Mouse (Mus musculus) bone marrow, adult 2 months (tissue): ENCODE data around the gene Rab11b. TPM values are rescaled to one million over a fixed set of nuclear protein-coding genes. Genes with fewer than 3 reads are reported as not detected.
A peak's percentile ranks its signal among the peaks of the same experiment; 100 is the strongest.

ENCODE experiments used
- H3K27ac ChIP-seq: fragments of 200-500 bp; 2 replicates; pipeline ENCODE4 v1.5.1; 2012; ENCODE audit warnings: low read depth, mild to moderate bottlenecking, control low read depth, inconsistent platforms, low read length; ENCODE audit not compliant: control insufficient read depth, poor library complexity, insufficient read depth
- H3K4me1 ChIP-seq: fragments of 200-500 bp; 2 replicates; pipeline ENCODE4 v1.6.1; 2011; ENCODE audit warnings: low read length; ENCODE audit not compliant: control insufficient read depth, insufficient read depth
- H3K4me3 ChIP-seq: fragments of 200-500 bp; replicated peaks from 2 replicates; pipeline ENCODE3; 2011; ENCODE audit warnings: mild to moderate bottlenecking, low read depth, low read length, control low read depth; ENCODE audit not compliant: control insufficient read depth
- CTCF ChIP-seq: fragments of 200-500 bp; IDR thresholded peaks from 2 replicates; pipeline ENCODE4 v1.5.1; 2011; ENCODE audit warnings: low read length, control low read depth; ENCODE audit not compliant: control insufficient read depth, insufficient read depth
- POLR2A ChIP-seq: fragments of 200-500 bp; IDR thresholded peaks from 2 replicates; pipeline ENCODE4 v1.6.1; 2011; ENCODE audit warnings: low read depth, mild to moderate bottlenecking, control low read depth, low read length, borderline replicate concordance; ENCODE audit not compliant: control insufficient read depth
- WGBS: fragments of 180-500 bp; shearing (Covaris S2); methylation state at CpG from one replicate; pipeline ENCODE4 v1.1.7; 2018; 5-methylcytosine and 5-hydroxymethylcytosine counted together
- polyA plus RNA-seq: library from polyadenylated mRNA; stranded (reverse); fragments of >200 nt; gene quantifications from 2 replicates; pipeline ENCODE4 v1.2.4, GENCODE M21; 2011; ENCODE audit warnings: low replicate concordance; ENCODE audit not compliant: missing spikeins, insufficient read depth, insufficient read length

Gene Rab11b
- polyA plus RNA-seq, 1 experiment, result 45.8 TPM

DNA sequence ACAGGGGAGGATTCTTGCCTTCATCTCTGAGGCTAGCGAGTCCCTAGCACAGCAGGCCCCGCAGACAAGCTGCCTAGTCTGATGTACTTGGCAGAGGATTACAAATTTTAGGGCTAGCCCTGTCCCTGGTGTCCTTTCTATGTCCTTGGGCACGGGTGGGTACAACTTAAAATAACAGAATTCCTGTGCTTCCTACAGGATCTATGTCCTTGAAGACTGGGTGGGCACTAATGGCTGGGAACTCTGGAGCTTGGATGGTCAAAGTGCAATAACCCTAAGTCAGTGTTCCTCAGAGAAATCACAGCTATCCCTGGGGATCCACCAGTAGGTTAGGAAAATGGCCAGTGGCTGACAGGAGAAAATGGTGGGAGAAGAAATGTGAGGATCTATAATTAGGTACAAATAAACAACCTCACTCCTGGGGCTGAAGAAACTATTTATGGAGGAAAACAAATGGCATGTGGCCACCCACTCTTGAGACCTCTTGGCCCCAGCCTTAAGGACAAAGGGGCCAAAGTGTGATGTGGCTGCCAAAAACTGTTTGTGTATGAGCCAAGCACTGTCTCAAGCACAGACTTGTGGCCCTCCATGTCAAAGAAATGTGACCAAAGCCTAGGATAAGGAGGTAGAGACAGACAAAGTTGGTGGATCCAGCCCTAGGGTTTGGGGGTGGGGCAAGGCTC, 4.1 kb downstream of the Rab11b start:
- Histone ChIP-seq H3K4me3 (no peak overlapping the region), H3K4me1 (peaks cover 1% of the 10 kb centered on the region; the same call in 1 of the 2 replicates), H3K27ac (no peak overlapping the region)
- TF ChIP-seq POLR2A, result no peak
- TF ChIP-seq CTCF, result no peak
- 80% methylated on average over 3 of the region's 3 CpGs for WGBS

DNA sequence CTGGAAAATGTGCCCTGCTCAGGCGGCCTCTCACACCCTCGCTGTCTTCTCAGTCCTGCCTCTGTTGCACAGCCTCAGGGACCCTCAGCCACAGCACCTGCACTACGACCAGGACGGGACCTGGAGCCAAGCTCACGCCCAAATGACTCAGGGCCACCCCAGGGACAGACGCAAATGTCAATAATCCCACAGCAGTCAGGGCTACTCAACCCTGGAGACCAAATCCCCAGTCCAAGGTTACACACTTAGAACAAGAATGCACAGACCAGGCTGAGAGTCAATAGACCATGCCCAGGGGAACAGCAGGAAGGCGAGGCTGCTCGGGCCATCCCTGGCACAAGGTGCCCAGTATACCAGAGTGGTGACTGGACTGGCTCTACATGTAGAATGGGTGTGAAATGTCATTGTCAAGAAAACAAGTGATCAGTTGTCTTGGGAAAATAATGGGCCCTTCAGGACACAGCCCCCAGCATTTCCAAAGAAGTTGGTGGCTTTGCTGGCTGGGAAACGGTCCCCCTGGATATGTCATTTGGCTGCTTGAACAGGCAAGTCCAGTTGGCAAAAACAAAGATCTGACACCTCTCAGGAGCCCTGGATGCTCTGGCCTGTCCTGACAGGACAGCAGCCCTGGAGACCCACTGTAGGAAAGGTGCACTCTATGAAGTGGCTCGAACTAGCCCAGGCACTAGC, 4.8 kb downstream of the Rab11b start:
- 81% methylated on average over 10 of the region's 10 CpGs for WGBS
- no peak overlapping the region for H3K4me3 ChIP-seq
- TF ChIP-seq POLR2A (no peak), CTCF (no peak)
- H3K27ac ChIP-seq, result no peak overlapping the region
- H3K4me1 ChIP-seq, result peaks cover 1% of the 10 kb centered on the region; the same call in 1 of the 2 replicates

DNA sequence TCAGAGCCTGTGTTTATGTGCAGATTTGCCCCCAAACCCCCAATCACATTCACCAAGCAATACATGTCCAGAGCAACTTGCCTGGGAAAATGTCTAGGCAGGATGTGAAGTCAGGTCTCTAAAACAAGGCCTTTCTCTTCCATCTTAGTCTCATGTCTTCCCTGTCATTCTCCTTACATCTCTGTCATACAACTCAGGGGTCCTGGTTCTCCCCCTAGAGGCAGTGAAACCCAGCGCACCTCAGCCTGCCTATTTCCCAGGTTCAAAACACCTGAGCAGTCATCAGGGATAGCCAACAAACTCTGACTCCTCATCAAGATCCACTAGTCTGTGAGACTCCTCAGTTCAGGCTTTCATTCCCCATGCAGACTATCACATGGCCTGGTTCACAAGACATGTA, 5.7 kb downstream of the Rab11b start:
- no peak overlapping the region for H3K4me3 ChIP-seq
- 89% methylated on average over 1 of the region's 1 CpGs for WGBS
- H3K4me1 ChIP-seq, result peaks cover 1% of the 10 kb centered on the region; the same call in 1 of the 2 replicates
- H3K27ac ChIP-seq, result no peak overlapping the region
- TF ChIP-seq CTCF (no peak), POLR2A (no peak)

DNA sequence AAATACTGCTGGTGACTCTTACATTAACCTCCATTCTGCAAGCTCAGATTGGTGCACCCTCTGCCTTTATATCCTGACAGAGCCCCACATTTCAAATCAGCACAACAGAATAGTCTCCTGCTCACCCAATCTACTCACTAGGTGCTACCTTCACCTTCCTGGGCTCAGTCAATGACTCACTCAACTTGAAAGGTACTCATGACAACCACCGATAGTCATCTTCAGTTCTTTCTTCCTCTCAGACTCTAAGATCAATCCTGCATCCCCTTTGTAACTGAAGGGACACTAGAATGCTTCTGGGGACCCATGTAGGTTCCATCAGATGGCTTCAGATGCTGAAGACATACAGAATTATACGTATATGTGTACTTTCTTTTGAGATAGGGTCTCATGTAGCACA, 8.0 kb downstream of the Rab11b start:
- Histone ChIP-seq H3K27ac (no peak overlapping the region), H3K4me1 (no peaks in the 10 kb centered on the region), H3K4me3 (no peak overlapping the region)
- TF ChIP-seq CTCF (no peak), POLR2A (no peak)
- WGBS, result 91% methylated on average over 2 of the region's 2 CpGs

DNA sequence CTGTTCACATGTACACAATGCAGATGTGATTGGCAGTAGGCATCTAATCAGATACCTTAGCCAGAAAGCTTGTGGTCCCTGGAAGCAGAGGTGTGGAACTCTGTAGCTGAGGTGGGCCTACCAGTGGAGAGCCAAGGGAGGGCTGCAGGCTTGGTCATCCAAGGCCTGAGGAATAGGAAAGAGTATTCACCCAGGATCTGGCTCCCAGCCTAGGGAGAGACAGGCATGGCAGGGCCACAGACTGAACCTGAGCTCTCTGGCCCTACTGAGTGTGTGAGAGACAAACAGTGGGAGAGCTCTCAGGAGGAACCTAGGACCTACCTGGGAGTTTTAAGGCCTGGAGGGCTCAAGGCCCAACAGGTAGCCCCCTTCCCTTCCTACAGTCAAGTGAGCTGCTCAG, 9.1 kb downstream of the Rab11b start:
- no peaks in the 10 kb centered on the region for H3K4me1 ChIP-seq
- H3K27ac ChIP-seq, result no peak overlapping the region
- no peak for TF ChIP-seq POLR2A
- TF ChIP-seq CTCF, result no peak
- H3K4me3 ChIP-seq, result no peak overlapping the region

DNA sequence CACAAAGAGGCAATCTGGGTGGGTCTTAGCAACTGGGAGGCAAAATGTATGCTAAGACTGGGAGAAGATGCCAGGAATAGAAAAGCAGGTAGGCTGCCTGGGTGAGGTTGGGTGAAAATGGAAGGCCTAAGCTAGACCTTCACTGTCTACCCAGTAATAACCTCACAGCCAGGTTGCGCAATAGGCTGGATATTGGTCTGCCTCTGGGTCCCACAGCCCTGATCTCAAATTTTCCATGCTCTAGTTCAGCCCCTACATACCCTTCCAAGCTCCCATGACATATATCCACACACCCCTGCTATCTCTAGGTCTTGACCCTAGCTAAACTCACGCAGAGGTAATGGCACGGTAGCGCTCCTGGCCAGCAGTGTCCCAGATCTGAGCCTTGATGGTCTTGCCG, 10.9 kb downstream of the Rab11b start:
- H3K4me1 ChIP-seq, result no peaks in the 10 kb centered on the region
- WGBS, result 96% methylated on average over 5 of the region's 5 CpGs
- no peak for TF ChIP-seq POLR2A
- TF ChIP-seq CTCF, result no peak
- no peak overlapping the region for H3K4me3 ChIP-seq
- H3K27ac ChIP-seq, result no peak overlapping the region

DNA sequence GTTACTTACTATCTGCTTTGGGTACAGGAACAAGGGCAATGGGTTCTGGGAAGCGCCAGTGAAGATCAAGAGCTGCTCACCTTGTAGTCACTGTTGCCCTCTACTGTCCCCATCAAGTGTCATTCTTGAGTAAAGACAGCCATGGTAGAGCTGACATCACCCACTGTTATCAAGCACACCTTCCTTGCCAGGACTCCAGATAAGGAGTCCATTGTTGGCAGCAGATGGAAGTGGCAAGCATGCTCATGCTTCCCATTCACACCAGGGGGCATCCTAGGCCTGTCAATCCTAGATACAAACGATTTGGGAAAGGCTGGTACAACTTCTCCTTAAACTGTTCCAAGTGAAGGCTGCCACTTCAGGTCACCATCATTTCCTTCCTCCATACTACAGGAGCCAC, 14.3 kb downstream of the Rab11b start:
- WGBS, result 42% methylated on average over 2 of the region's 2 CpGs
- Histone ChIP-seq H3K4me3 (no peak overlapping the region), H3K4me1 (no peaks in the 10 kb centered on the region), H3K27ac (no peak overlapping the region)
- TF ChIP-seq POLR2A (no peak), CTCF (peak; percentile 49)

DNA sequence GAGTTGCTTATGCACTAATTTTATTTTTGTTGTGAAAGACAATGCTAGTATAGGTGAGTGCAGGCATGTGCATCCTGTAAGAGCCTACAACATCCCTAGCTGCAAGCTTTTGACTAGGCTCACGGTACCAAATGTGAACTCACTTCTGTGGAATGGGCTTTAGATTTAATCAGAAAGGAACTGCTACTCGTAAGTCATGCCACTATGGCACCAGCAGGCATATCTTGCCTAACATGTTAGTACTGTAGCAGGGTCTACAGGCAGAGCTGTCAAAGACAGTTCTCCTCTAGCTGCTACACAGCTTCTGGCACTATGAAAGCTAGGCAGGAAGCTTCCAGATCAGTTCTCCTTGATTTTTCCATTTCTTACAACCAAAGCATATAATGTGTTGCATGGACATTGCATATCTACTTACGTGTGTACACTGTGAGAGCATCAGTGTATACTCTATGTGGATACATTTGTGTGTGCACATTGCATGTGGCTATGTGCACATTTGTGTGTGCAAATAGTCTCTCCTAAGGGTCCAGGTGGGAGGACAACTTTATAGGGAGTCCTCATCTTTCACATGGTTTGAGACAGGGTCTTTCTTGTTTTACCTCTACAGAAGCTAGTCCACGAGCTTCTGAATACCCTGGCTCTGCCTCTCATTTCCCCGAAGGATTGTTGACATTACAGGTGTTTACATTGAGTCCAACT, 15.5 kb downstream of the Rab11b start:
- TF ChIP-seq POLR2A, result no peak
- TF ChIP-seq CTCF, result no peak
- 79% methylated on average over 5 of the region's 5 CpGs for WGBS
- Histone ChIP-seq H3K4me1 (no peaks in the 10 kb centered on the region), H3K4me3 (no peak overlapping the region), H3K27ac (no peak overlapping the region)
